ENCODE assay signal across 16 mouse cellular contexts in the genomic region with DNA sequence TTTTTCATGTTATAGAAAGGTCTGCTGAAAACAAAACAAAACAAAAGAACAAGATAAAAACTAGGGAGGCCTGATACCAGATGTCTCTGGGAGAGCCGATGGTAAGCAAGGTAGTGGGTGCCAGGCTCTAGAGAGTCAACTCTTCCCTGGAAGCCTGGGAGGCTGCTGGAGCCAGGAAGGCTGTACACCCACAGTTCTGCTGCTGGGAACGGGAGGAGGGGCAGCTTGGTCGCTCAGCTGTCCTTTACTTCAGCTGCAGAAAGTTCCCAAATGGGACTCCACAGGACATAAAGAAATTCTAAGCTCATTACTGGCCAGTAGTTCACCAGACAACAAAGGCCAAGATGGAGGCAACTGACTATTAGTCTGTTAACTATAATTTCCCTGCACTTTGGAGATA. TPM values are rescaled to one million over a fixed set of nuclear protein-coding genes. Genes with fewer than 3 reads are reported as not detected.
DNase-seq lines count a peak whose midpoint lies in the region; ATAC-seq lines count a peak whose summit lies in the region.
"Had no signal": no experiment of that assay in that cellular context is flagged by ENCODE, and none has a peak within 500 bp of the region (broad histone marks: within the 10 kb centered on the region; RNA-seq: fewer than 3 reads in every experiment).

No protein-coding gene starts in this region.

- H3K4me1 ChIP-seq in hindbrain, embryonic 10.5 days (replicated peaks), result peaks cover 34% of the 10 kb centered on the region
- H3K4me1 ChIP-seq in hindbrain, embryonic 14.5 days (replicated peaks; ENCODE audit: control insufficient read depth, insufficient read depth, low read length), result peaks cover 8% of the 10 kb centered on the region
- peaks cover 27% of the 10 kb centered on the region for H3K4me1 ChIP-seq in forebrain, embryonic 12.5 days
- H3K4me1 ChIP-seq: lung, embryonic 15.5 days had no signal

- H3K36me3 ChIP-seq in hindbrain, embryonic 10.5 days, result no peaks in the 10 kb centered on the region
- H3K36me3 ChIP-seq in hindbrain, embryonic 14.5 days (replicated peaks; ENCODE audit: control insufficient read depth, insufficient read depth), result no peaks in the 10 kb centered on the region
- H3K36me3 ChIP-seq in forebrain, embryonic 12.5 days (replicated peaks), result no peaks in the 10 kb centered on the region
- H3K36me3 ChIP-seq: embryonic facial prominence, embryonic 15.5 days; lung, embryonic 15.5 days had no signal

- H3K27ac ChIP-seq in hindbrain, embryonic 10.5 days, result peak overlapping the region; percentile 9; the same call in 1 of the 2 replicates
- no peak overlapping the region for H3K27ac ChIP-seq in hindbrain, embryonic 14.5 days
- 0 out of 2 replicates have a peak overlapping the region, but pooled peaks have one; percentile 36 for H3K27ac ChIP-seq in forebrain, embryonic 12.5 days
- H3K27ac ChIP-seq: embryonic facial prominence, embryonic 15.5 days; gastrocnemius, adult 2 months; lung, embryonic 15.5 days had no signal

- 49% methylated on average over 3 of the region's 3 CpGs for WGBS in hindbrain, embryonic 10.5 days
- WGBS in hindbrain, embryonic 14.5 days, result 36% methylated on average over 3 of the region's 3 CpGs
- 26% methylated on average over 3 of the region's 3 CpGs for WGBS in forebrain, embryonic 12.5 days

- H3K4me2 ChIP-seq in hindbrain, embryonic 14.5 days (replicated peaks), result no peak overlapping the region
- H3K4me2 ChIP-seq in forebrain, embryonic 12.5 days, result no peak overlapping the region
- H3K4me2 ChIP-seq: embryonic facial prominence, embryonic 15.5 days; lung, embryonic 15.5 days had no signal

- no peak for DNase-seq in hindbrain, embryonic 10.5 days (ENCODE audit: low spot score)
- no peak for DNase-seq in hindbrain, embryonic 14.5 days (ENCODE audit: low spot score)
- DNase-seq in adipocyte (ENCODE audit: low spot score), result peak; percentile 69
- DNase-seq in layer of hippocampus, postnatal 10 days (ENCODE audit: low spot score in 2 of 2), result peak; percentile 44 to 52
- DNase-seq in spleen, adult 18-20 months, result no peak
- DNase-seq in adrenal gland, postnatal 10 days, result no peak
- no peak for DNase-seq in adrenal gland, adult 2 months
- DNase-seq: B cell, adult 2 months; cerebellum, adult 11 months; gastrocnemius, adult 2 months; heart, postnatal 36 days; kidney, postnatal 10 days had no signal

- H3K27me3 ChIP-seq in hindbrain, embryonic 10.5 days (ENCODE audit: insufficient read depth, poor library complexity, severe bottlenecking), result no peaks in the 10 kb centered on the region
- H3K27me3 ChIP-seq in hindbrain, embryonic 14.5 days (ENCODE audit: control insufficient read depth, insufficient read depth, low read length), result no peaks in the 10 kb centered on the region
- H3K27me3 ChIP-seq in forebrain, embryonic 12.5 days, result no peaks in the 10 kb centered on the region
- H3K27me3 ChIP-seq: embryonic facial prominence, embryonic 15.5 days; lung, embryonic 15.5 days had no signal

- no peak overlapping the region for H3K9ac ChIP-seq in hindbrain, embryonic 14.5 days
- H3K9ac ChIP-seq in forebrain, embryonic 12.5 days, result no peak overlapping the region
- H3K9ac ChIP-seq: embryonic facial prominence, embryonic 15.5 days; lung, embryonic 15.5 days had no signal

- H3K9me3 ChIP-seq in hindbrain, embryonic 10.5 days, result no peaks in the 10 kb centered on the region
- no peaks in the 10 kb centered on the region for H3K9me3 ChIP-seq in hindbrain, embryonic 14.5 days (ENCODE audit: control insufficient read depth, low read length)
- H3K9me3 ChIP-seq in forebrain, embryonic 12.5 days, result no peaks in the 10 kb centered on the region
- H3K9me3 ChIP-seq: embryonic facial prominence, embryonic 15.5 days; lung, embryonic 15.5 days had no signal

- no peak for ATAC-seq in hindbrain, embryonic 14.5 days (ENCODE audit: low FRiP score)
- ATAC-seq in forebrain, embryonic 12.5 days (ENCODE audit: low FRiP score), result 0 out of 2 replicates have a peak, but pooled peaks have one; percentile 24

- H3K4me3 ChIP-seq in hindbrain, embryonic 10.5 days, result no peak overlapping the region
- no peak overlapping the region for H3K4me3 ChIP-seq in hindbrain, embryonic 14.5 days (replicated peaks; ENCODE audit: low read length)
- no peak overlapping the region for H3K4me3 ChIP-seq in forebrain, embryonic 12.5 days (replicated peaks)
- H3K4me3 ChIP-seq: embryonic facial prominence, embryonic 15.5 days; gastrocnemius, adult 2 months; lung, embryonic 15.5 days; myocyte had no signal

RNA-seq across cellular contexts. Expression of a gene that starts 50.2 kb away (rescaled TPM):
- 20.4 and 38.9 TPM in 2 replicates for polyA plus RNA-seq in hindbrain, embryonic 10.5 days (2016; fragmentation: Nextera tagmentation; extraction: Ambion mirVana)
- 87.4 and 88.8 TPM in 2 replicates for polyA plus RNA-seq in hindbrain, embryonic 14.5 days (2014; fragmentation: Nextera tagmentation; extraction: Ambion mirVana)
- polyA plus RNA-seq in forebrain, embryonic 12.5 days (2016; fragmentation: Nextera tagmentation; extraction: Ambion mirVana), result 79.3 and 104 TPM in 2 replicates
- 100 to 1,000 TPM; 141 to 146 TPM for total RNA-seq in layer of hippocampus, postnatal 10 days (2021)
- 10 to 100 TPM in 1 of 2 experiments, 1 to 10 TPM in 1; 7.7 to 12.6 TPM for total RNA-seq in adrenal gland, postnatal 10 days (2021)
- 1 to 10 TPM; 6.1 to 7.7 TPM for total RNA-seq in adrenal gland, adult 2 months (2021)
- 6.1 and 6.3 TPM in 2 replicates for polyA plus RNA-seq in adrenal gland, adult 2 months (2012; rRNA removed)

Comparison
In these comparisons a context has a peak if more than half of its experiments do, and no peak if none do; other contexts are left out.
1. DNase-seq: peak in adipocyte (single experiment) and layer of hippocampus, postnatal 10 days (2 of 2); none in hindbrain, embryonic 10.5 days (single experiment), hindbrain, embryonic 14.5 days (single experiment), spleen, adult 18-20 months (0 of 2), adrenal gland, postnatal 10 days (single experiment) and adrenal gland, adult 2 months (single experiment).